Mouse (Mus musculus): ENCODE measurements around the gene Fmo2.

DNA sequence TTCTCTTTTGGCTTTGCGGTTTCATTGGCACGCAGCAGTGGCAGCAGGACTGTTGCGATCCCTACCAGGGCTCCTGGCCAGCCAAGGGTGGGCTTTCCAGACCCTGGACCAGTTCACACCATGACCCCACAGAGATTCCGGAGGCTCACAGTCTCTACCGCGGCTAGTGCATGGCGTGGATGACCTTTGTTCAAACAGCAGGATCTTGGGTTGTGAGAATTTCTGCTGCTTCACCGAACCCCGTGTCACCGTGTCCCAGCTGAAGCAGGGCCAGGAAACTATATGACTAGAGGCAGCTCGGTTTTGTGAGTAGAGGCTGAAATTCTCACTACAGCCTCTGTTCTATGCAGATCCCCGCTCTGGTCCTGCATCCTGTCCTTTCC lies 39.8 kb downstream of the Fmo2 start:
- no peak for TF ChIP-seq GATA1 (IDR thresholded peaks at IDR 0.05; ENCODE audit: low read length)
- no peak for TF ChIP-seq TAL1 (IDR thresholded peaks at IDR 0.05; ENCODE audit: low read length)
